Mouse (Mus musculus) kidney, adult 18-20 months (tissue): ENCODE results near the gene Xpnpep3.

ENCODE experiments used
- DNase-seq: peaks from one replicate; pipeline ENCODE4 v3.0.0; 2021

Gene Xpnpep3

DNA sequence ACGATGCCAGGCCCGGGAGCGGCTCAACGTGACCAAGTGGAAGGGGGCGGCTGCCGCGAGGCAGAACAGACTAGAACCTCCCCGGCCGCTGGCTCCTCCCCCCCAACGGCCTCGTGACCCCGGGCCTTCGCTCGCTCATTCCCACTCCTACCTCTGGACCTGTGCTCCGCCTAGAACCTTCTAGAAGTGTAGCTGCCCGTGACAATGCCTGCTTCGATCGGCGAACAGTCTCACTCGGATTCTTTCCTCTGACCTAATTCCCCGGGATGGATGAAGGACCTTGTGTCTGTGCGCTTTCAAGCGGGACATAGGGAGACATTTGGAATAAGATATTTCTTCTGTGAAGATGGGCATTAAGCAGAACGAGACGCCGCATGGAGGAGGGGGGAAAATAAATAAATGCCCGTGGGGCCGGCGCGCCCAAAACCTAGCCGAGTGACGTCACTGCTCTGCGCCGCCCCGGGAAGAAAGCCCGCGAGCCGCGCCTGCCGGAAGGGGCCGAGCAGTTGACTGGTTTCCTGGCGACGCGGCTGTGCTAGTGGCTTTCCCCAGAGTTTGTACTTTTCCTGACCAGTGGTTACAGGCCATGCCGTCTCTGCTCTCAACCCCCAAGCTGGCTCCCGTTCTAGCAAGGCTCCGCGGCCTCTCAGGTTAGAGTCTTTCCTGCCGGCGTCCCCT is at the start of gene Xpnpep3, which contains the start of gene St13:
Xpnpep3 (plus strand) TSS at position 501 of the 678 bp plus-strand sequence.
St13 (minus strand) TSS at position 440 of the 678 bp plus-strand sequence.
- peak; percentile 99 for DNase-seq

DNA sequence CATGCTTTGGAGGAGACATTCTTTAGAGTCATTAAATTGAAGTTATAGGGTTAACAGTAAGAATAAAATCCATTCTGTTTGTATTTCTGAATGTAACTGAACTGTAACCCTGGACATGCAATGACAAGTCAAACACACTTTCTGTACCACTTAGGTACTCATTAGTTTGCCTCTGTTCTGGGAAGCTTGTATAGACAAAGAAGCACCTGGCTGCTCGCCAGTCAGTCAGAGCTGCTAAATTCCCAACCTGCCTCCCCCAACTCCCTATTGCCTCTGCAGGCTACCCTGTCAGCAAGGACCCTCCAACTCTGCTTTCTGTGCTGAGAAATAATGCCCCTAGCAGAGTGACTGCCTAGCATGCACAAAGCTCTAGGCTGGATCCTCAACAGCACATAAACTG is 49.5 kb upstream of the Xpnpep3 start:
- DNase-seq = no peak

DNA sequence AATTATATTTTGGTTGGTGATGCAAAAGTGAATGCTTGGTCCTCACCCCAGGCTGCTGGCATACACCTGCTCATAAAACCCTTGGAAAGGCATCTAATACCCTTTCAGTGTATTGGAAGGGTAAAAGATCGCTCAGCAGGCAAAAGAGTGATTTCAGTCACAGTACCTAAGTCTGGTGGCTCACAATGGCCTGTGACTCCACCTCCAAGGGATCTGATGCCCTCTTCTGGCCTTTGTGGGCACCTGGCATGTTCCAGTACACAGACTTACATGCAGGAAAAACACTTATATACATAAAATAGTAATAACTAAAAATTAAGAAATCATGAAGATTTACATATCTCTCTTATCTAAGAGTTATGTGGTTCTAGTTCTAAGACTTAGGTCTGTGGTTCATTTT is 47.3 kb upstream of the Xpnpep3 start:
- DNase-seq = no peak

DNA sequence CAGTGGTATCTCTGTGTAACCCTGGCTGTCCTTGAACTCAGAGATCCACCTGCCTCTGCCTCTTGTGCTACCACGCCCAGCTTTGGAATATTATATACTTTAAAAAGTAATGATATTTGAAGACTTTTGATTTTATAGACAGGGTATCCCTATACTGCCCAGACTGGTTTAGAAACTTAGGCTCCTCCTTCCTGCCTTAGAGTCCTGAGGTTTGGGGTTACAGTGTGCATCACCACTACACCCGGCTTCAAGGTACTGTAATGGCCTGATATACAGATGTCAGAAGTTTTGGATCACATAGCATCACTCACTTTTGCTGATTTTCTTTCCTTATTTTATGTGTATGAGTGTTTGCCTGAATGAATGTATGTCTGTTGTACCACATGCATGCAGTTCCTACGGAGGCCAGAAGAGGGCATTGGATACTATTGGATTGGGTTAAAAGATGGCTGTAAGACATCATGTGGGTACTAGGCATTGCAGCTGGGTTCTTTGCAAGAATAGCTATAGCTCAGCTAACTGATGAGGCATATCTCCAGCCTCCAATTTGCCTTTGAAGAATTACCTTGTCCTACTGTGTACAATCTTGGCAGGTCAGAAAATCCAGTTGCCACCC is 44.7 kb upstream of the Xpnpep3 start:
- peak; percentile 79 for DNase-seq

DNA sequence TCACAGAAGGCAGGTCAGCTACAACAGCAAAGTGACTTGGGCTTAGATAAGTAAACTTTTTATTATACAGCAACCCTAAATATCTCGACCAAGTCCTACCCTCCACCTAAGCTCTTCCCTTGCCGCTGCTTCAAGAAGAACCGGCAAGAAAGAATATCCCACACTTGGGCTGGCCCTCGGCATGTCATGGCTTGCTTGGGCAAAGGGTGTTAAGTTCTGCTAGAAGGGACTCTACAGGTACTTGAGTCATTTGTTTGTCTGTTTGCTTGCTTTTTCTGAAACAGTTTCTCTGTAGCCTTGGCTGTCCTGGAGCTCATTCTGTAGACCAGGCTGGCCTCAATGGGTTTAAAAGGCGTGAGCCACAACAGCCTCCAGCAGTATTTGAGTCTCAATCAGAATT is 43.0 kb upstream of the Xpnpep3 start:
- DNase-seq = no peak

DNA sequence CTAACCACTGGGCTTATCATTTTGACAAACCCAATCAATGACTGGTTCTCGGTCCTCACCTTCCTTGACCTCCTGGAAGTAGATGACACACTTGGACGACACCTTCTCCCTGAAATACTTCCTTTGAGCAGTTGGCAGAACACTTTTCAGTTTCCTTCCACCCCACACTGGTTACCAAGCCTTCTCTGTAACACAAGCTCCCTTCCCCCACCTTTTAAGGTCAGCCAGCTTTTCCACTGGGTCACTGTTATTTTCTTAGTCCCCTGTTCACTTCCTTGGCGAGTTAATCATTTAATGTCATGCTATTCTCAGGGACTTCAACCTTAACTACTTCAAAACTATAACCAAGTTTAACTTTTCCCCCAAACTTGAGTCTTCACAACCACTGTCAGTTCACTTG is 41.0 kb upstream of the Xpnpep3 start:
- DNase-seq = peak; percentile 47

DNA sequence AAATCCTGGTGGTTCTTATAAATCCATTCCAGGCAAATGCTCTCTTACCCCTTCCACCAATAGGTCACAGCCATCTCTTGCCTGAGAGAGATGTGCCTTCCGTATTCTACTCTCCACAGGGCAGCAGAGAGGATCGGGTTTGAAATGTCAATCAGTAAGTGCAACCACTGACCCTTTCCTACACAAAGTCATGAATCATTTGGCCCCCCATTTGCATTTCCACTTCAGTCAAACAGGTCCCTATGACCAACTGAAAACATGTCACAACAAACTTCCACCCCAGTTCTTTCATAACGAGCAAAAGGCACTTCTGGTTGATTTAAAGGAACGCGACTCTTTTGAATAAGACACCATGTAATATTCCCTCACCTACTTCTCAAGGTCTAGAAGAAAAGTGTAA is 40.5 kb upstream of the Xpnpep3 start:
- DNase-seq = no peak

DNA sequence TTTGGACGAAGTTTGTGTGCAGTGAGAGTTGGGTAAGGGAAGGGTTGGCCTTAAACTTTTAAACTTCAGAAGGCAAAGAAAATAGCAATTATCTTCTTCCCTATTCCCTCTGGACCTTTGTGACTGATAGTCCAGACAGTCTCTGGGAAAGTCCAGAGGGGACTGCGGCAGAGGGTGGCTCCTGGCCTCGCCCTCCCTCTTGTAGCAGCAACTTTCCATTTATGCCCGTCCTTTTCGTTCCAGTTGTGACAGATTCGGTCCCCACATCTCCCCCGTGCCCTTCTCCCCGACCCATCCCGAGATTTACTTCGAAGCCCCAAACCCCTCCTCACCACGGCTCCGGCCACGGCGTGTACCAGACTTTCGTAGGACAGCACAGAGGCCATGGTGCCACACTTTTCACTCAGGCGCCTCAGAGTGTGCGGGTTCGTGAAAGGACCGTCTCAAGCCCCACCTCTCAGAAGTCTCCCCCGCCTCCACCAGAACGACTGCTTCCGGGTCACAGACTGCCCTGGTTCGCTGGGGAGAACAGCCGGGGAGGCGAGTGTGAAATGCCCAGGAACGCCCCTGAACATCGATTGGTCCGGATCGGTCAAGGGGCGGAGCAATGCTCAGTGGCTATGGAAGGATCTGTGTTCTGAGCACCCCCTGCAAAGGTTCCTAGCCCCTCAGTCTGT is 39.5 kb upstream of the Xpnpep3 start, which contains the start of gene Slc25a17:
Slc25a17 (minus strand) TSS at position 468 of the 677 bp plus-strand sequence.
- peak; percentile 94 for DNase-seq

DNA sequence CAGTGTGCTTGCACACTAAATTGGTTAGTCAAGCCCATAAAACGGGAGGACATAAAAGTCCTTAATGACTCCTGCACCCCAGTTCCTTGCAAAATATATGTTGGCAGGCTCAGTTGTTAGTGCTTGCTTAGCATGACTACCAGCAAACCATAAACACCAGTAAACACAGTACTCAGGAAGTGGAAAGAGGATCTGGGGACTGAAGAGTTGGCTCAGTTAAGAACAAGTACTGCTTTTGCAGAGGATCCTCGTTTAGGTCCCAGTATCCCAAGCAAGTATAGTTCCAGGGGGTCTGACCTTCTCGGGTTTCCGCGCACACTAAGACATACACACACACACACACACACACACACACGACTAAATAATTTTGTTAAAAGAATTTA is 38.9 kb upstream of the Xpnpep3 start:
- DNase-seq = no peak

DNA sequence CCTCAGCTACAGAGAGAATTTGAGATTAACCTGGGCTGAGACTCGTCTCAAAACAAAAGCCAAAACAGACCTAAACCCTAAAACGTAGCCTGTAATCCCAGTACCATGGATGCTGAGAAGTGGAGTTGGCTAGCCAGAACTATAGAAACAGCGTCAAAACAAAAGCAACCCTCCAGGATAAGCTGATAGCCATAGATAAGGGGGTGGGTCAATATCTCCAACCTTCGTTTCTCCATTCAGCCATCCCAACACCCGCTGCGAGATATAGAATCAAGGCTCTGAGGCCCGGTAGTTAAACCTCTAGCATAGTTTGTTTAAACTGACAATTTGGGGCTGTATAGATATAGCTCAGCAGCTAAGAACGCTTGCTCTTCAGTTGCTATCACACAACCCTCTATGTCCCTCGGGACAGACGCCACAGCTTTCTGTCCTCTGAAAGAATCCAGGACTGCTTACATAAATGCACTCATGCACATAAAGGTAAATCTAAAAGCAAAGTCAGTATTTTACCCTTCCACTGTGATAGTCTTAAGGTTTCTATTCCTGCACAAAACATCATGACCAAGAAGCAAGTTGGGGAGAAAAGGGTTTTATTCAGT is 38.4 kb upstream of the Xpnpep3 start:
- no peak for DNase-seq

DNA sequence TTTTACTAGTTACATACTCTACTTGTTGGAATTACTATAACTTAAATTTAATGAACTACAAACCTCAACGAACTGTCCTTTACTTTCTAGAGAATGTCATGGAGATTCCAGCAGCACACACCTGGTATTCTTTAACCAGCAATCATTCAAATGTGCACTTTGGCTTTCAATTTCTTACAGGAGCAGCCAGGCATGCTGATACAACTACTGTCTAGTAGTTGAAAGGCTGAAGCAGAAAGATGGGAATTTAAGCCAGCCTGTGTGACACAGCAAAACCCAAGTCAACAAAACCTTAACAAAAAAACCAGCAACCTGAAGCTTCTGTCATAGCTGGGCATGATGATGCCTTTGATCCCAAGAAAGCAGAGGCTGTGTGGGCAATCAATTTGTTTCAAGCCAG is 37.4 kb upstream of the Xpnpep3 start:
- DNase-seq = no peak

DNA sequence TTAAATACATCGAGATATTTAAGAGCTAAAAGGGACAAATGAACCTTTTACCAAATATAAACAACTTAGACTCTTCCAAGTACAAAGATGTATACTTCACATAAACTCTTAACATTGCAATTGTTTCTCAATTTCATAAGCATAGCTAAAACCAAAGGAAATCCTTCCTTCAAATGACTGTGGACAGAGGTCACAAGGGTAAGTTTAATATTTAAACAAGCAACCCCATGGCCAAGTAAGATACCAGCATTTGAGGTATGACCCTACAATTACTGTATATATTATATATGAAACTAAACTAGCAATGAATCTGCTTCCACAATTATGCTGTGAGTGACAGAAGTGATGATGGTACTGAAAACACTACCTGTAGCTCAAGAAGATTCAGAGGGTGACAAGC is 35.7 kb upstream of the Xpnpep3 start:
- DNase-seq = no peak

DNA sequence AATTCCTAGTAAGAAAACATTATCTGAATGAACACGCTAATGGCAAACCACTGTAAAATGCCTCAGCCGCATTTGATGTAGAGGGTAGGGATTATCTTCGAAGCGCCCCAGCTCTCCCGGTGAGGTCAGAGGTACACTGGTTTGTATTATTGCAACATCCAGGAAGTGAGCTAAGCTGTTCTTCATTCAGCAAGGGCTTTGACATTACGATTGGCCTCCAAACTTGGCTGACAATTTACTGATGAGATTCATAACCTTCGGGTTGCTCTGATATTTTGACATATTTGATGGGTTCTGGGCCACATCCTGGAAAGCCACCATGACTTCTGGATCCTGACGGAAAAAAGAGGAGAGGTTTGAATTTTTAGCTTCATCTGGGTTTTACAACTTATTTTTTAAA is 34.7 kb upstream of the Xpnpep3 start:
- no peak for DNase-seq

DNA sequence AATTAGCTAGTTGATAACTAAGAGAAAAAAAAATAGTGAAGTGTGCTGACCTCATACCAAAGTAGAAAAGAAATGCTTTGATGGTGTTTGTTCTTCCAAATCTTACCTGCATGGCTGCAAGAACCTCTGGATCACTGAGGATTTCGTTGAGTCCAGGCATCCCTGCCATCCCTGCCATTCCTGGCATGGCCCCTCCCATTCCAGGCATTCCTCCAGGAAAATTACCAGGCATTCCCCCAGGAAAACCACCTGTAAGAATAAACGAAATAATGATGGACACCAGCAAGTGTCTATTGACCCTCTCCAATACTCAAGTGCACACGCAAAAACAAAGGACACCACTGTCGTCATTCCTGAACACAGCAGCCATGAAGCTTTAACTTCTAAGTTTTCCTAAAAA is 33.7 kb upstream of the Xpnpep3 start:
- no peak for DNase-seq

DNA sequence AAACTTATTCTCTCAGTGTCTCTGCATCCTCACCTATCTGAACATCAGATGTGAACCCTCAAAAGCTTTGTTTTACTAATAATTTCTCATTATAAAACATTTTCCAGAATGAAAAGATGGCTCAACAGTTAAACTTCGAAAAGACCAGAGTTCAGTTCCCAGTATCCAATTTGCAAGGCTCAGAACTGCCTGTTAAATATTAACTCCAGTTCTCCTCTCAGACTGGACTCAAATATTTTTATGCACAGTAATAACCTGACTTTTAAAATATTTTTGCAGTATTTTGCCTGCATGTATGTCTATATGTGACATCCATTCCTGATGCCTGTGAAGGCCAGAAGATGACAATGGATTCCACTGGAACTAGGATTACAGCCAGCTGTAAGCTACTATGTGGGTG is 31.3 kb upstream of the Xpnpep3 start:
- DNase-seq = no peak

DNA sequence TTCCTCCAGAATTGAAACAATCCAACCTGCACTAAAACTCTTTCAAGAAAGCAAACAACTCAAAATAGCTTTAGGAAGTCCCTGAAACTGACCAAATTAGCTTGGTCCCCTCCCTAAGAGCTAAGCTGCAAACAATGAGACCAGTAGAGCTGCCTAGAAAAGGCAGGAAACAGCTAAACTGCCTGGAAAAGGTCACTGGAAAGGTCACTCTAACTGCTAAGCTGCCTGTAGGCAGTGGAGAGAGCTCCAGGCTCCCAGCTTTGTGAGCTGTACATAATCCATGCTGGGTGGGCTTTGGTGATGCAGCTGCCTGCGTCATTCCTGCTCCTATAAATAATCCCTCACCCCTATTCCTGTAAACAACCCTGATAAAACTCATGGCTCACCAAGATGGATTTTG is 29.6 kb upstream of the Xpnpep3 start:
- no peak for DNase-seq

DNA sequence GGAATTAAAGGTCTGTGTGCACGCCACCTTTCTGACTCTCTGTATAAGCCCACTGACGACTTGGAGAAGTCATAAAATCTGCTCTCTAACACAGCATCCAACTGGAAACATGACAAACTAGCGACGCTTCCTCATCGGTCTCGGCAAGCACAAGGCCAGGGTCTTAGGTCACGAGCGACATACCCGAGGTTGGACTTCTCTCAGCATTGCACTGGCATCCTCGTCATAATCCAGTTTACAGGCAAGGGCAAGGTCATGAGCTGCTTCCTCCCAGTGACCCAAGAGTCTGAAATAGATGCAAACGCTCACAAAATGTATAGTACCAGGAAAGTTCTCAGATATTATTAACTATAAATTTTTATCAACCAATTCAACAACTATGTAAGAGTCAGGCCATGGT is 25.3 kb upstream of the Xpnpep3 start:
- no peak for DNase-seq

DNA sequence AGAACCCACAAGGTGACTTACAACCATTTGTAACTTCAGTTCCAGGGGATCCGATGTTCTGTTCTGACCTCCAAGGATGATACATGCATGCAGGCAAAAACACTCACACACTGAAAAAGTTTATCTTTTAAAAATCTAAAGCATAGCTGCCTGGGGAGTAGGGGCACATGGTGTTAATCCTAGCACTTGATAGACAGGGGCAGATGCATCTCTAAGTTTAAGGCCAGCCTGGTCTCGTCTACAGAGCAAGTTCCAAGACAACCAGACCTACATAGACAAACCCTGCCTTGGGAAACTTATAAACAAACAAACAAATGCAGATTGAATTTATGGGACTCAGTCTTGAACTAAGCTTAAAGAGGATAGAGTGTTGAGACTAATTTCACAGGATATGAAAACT is 21.1 kb upstream of the Xpnpep3 start:
- no peak for DNase-seq

DNA sequence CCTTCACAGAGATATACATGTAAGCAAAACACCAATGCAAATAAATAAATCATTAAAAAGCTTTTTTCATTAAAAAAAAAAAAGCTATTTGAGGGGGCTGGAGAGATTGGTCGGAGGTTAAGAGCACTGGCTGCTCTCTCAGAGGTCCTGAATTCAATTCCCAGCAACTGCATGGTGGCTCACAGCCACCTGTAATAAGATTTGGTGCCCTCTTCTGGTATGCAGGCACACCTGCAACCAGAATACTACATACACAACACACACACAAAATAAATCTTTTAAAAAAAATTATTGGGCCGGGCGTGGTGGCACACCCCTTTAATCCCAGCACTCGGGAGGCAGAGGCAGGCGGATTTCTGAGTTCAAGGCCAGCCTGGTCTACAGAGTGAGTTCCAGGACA is 13.6 kb upstream of the Xpnpep3 start:
- DNase-seq = no peak

DNA sequence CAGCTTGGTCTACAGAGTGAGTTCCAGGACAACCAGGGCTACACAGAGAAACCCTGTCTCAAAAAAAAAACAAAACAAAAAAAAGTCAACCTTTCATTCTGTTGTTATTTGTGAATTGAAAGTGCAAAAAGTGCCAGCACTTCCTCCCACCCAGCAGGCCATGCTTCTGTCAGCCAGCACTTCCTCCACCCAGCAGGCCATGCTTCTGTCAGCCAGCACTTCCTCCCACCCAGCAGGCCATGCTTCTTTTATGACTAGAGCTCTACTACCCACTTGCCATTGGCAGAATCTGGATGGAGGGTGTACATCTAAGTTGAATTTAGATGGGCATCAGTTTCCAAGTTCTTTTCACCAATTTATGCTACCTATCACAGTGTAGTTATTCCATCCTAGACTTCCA is 6.9 kb upstream of the Xpnpep3 start:
- DNase-seq = no peak

DNA sequence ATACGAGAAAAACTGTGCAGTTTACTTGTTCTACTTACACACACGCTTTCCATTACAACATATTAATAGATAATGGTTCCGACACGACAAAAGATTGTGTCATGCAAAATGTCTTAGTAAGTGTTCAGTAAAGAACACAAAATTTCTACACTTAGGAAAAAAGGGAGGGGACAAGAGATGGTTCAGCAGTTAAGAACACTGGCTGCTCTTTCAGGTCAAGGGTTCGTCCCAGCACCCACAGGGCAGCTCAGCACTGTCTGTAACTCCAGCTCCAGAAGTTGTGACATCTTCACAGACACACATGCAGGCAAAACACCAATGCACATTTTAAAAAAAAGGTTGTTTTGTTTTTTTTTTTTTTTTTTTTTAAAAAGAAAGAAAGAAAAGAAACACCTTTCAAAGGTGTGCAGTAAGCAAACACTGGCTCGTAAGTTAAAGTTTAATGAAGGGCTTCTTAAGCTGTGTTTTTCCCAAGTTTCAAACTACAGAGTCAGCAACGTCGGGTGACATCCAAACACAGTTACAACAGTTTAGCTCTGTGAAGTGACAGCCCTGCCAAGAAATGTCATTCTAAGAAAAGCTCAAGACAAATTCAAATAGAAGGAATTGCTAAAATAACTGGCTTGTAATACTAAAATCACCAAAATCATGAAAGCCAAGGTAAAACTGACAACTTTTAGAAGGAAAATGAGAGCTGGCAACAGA is 5.6 kb upstream of the Xpnpep3 start:
- DNase-seq = peak; percentile 25

DNA sequence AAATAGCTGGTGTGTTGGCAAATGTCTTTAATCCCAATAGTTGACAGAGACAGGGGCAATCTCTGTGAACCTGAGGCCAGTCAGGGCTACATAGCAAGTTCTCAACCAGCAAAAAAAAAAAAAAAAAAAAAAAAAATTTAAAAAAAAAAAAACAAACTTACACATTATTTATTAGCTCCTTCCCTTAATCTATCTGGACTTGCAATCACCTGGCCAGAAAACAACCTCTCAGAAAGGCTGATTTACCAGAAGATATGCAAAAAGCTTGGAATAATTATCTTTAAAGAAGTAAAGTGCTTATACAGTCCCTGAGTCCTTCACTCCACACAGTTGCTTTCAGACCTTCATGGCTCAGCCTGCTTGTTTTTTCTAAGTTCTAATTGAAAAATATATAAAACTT is 1.7 kb upstream of the Xpnpep3 start:
- DNase-seq = no peak

DNA sequence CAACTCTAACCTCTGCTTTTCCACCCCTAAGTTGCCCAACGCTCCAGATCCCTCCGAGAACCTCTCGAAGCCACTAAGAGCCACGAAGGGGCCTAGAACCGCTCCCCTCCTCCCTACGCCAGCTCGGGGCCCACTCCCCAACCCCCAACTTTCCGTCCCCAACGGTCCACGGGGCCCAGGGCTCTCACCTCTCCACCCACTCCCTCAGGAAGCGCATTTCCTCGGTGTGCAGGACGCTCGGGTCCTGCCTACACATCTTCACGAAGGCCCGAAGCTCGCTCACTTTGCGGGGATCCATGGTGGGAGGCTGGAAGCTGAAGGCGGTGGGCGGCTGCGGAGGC is 671 bp upstream of the Xpnpep3 start:
- no peak for DNase-seq
